Mouse (Mus musculus): ENCODE results near the gene Nt5c3b. TPM values are rescaled to one million over a fixed set of nuclear protein-coding genes. Genes with fewer than 3 reads are reported as not detected.

The Nt5c3b gene
- polyA plus RNA-seq, 2 experiments = 138 to 140 TPM

DNA sequence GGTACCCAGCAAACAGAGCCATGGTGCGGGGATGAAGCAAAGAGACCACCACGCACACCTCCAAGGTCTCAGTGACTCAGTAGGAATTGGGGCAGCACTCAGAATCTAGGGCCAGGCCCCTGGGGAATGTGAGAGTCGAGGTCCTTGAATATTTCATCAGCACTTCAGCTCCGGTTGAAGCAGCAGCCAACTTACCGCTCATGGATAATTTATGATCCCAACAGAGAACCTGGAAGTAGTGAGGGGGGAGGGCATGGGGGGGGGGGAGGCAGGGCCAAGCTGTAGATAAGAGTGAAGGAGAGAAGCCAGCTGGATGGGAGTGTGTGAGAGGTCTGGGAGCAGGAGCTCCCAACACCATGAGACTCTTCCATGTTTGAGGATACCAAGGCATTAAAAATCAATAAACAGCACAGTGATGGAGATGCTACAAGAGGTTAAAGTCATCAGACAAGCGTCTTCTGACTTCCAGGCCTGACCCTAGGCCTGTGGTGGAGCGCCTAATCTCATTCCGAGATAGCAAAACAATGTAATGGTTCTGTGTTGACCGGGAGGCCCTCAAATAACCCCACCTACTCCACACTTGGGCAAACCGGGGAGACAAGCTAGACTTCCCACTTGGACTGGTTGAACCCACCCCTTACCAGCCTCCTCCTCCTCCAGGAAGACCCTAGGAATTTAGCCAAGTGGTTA, 38.0 kb downstream of the Nt5c3b start:
- H3K9ac ChIP-seq (ENCODE audit: low read depth, low read length, severe bottlenecking) = no peak overlapping the region
- H3K4me1 ChIP-seq (ENCODE audit: control insufficient read depth, insufficient read depth, low read length) = no peaks in the 10 kb centered on the region
- H3K4me3 ChIP-seq (replicated peaks; ENCODE audit: low read length) = no peak overlapping the region
- H3K27me3 ChIP-seq (ENCODE audit: control insufficient read depth, insufficient read depth, low read length) = no peaks in the 10 kb centered on the region
- H3K9me3 ChIP-seq (ENCODE audit: control insufficient read depth, low read length) = no peaks in the 10 kb centered on the region
- DNase-seq (ENCODE audit: low spot score) = no peak
- H3K27ac ChIP-seq (replicated peaks; ENCODE audit: low read depth, low read length) = no peak overlapping the region
- WGBS = 72% methylated on average over 10 of the region's 10 CpGs
- TF ChIP-seq POLR2A (IDR thresholded peaks at IDR 0.05; ENCODE audit: borderline replicate concordance, extremely low read depth, insufficient read depth, insufficient read length) = no peak
- H3K36me3 ChIP-seq (ENCODE audit: control insufficient read depth, insufficient read depth, low read length) = peaks cover 13% of the 10 kb centered on the region
- no peak for ATAC-seq (ENCODE audit: low FRiP score, low read depth)
- no peak overlapping the region for H3K4me2 ChIP-seq (replicated peaks; ENCODE audit: low read depth, low read length, severe bottlenecking)

- no peak for ATAC-seq (ENCODE audit: low FRiP score, low read depth)
- Histone ChIP-seq H3K4me3 (replicated peaks; ENCODE audit: low read length) (no peak overlapping the region), H3K27ac (replicated peaks; ENCODE audit: low read depth, low read length) (no peak overlapping the region), H3K9ac (ENCODE audit: low read depth, low read length, severe bottlenecking) (no peak overlapping the region), H3K36me3 (ENCODE audit: control insufficient read depth, insufficient read depth, low read length) (peaks cover 5% of the 10 kb centered on the region; the same call in 1 of the 2 replicates), H3K27me3 (ENCODE audit: control insufficient read depth, insufficient read depth, low read length) (no peaks in the 10 kb centered on the region), H3K4me1 (ENCODE audit: control insufficient read depth, insufficient read depth, low read length) (no peaks in the 10 kb centered on the region), H3K4me2 (replicated peaks; ENCODE audit: low read depth, low read length, severe bottlenecking) (no peak overlapping the region), H3K9me3 (ENCODE audit: control insufficient read depth, low read length) (no peaks in the 10 kb centered on the region)
- DNase-seq (ENCODE audit: low spot score) = no peak
- WGBS = 71% methylated on average over 2 of the region's 2 CpGs
- TF ChIP-seq POLR2A (IDR thresholded peaks at IDR 0.05; ENCODE audit: borderline replicate concordance, extremely low read depth, insufficient read depth, insufficient read length) = no peak
Observed at GRCm38 (mm10) chr11:100402682-100403081, 38.9 kb downstream of the Nt5c3b start.

DNA sequence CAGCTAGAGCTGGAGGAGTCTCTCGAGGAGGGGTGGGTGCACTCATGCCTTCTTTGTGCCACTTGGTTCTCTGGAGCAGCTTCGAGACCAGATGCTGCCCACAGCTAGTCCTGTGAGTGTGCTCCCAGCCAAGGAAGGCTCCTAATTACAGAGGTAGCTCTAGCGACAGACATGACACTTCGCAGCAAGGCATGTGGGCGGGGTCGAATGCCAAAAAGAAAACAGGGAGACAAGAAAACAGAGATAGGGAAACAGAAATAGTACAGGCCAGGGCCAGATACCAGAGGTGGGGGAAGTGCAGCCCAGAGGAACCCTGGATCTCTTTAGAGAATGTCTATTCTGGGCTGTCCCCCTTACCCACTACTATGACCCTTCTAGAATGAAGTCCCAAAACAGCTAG, 39.4 kb downstream of the Nt5c3b start:
- H3K4me1 ChIP-seq (ENCODE audit: control insufficient read depth, insufficient read depth, low read length) = no peaks in the 10 kb centered on the region
- TF ChIP-seq POLR2A (IDR thresholded peaks at IDR 0.05; ENCODE audit: borderline replicate concordance, extremely low read depth, insufficient read depth, insufficient read length) = no peak
- H3K27me3 ChIP-seq (ENCODE audit: control insufficient read depth, insufficient read depth, low read length) = no peaks in the 10 kb centered on the region
- H3K4me3 ChIP-seq (replicated peaks; ENCODE audit: low read length) = no peak overlapping the region
- no peak for DNase-seq (ENCODE audit: low spot score)
- H3K9ac ChIP-seq (ENCODE audit: low read depth, low read length, severe bottlenecking) = no peak overlapping the region
- 0 out of 2 replicates have a peak, but pooled peaks cover 3% of the 10 kb centered on the region for H3K36me3 ChIP-seq (ENCODE audit: control insufficient read depth, insufficient read depth, low read length)
- H3K27ac ChIP-seq (replicated peaks; ENCODE audit: low read depth, low read length) = no peak overlapping the region
- 22% methylated on average over 6 of the region's 6 CpGs for WGBS
- H3K4me2 ChIP-seq (replicated peaks; ENCODE audit: low read depth, low read length, severe bottlenecking) = no peak overlapping the region
- no peaks in the 10 kb centered on the region for H3K9me3 ChIP-seq (ENCODE audit: control insufficient read depth, low read length)
- ATAC-seq (ENCODE audit: low FRiP score, low read depth) = no peak

- peaks cover 11% of the 10 kb centered on the region for H3K4me1 ChIP-seq (ENCODE audit: control insufficient read depth, insufficient read depth, low read length)
Observed at GRCm38 (mm10) chr11:100400842-100401241, 40.8 kb downstream of the Nt5c3b start.

DNA sequence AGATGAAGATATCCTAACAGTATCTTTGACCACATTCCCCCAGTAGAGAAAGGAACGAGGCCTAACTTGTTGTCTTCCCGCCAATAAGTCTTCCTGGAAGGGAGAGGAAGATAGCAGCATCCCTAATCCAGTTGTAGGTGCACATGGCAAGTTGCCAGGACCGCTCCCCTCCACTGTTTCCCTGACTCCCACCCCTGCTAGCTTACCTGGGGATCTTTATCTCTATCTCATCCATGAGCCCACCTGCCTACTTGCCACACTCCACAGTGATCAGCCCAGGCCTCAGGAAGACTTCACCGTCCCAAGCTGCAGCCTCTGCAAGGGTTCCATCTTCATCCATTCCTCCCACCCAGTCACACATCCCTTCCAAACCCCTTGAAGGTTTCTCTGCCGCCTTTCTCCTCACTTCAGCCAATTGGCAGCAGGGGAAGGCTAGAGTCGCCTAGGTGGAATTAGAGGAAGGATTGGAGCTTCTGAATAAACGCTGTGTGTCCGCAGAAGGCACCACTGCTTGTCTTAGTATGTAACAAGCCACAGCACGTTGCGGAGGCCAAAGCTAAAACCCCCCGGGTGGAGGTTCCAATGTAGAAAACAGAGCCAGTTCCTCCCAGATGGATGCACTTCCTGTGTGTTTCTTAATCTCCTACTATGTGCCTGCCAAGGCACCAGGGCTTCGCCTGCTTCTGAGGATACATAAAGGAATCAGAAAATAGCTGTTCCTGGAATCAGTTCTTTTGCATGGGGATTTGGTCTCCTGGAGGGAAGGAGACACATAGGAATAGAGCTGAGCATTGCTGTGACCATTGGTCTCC, 41.7 kb downstream of the Nt5c3b start:
- 69% methylated on average over 12 of the region's 12 CpGs for WGBS
- Histone ChIP-seq H3K4me1 (ENCODE audit: control insufficient read depth, insufficient read depth, low read length) (peaks cover 19% of the 10 kb centered on the region), H3K9me3 (ENCODE audit: control insufficient read depth, low read length) (no peaks in the 10 kb centered on the region), H3K27me3 (ENCODE audit: control insufficient read depth, insufficient read depth, low read length) (no peaks in the 10 kb centered on the region), H3K27ac (replicated peaks; ENCODE audit: low read depth, low read length) (no peak overlapping the region), H3K4me2 (replicated peaks; ENCODE audit: low read depth, low read length, severe bottlenecking) (no peak overlapping the region), H3K4me3 (replicated peaks; ENCODE audit: low read length) (no peak overlapping the region), H3K9ac (ENCODE audit: low read depth, low read length, severe bottlenecking) (no peak overlapping the region), H3K36me3 (ENCODE audit: control insufficient read depth, insufficient read depth, low read length) (no peaks in the 10 kb centered on the region)
- no peak for TF ChIP-seq POLR2A (IDR thresholded peaks at IDR 0.05; ENCODE audit: borderline replicate concordance, extremely low read depth, insufficient read depth, insufficient read length)
- DNase-seq (ENCODE audit: low spot score) (no peak), ATAC-seq (ENCODE audit: low FRiP score, low read depth) (no peak)

More at GRCm38 (mm10) chr11:100400842-100401241, 40.8 kb downstream of the Nt5c3b start:
- no peak overlapping the region for H3K9ac ChIP-seq (ENCODE audit: low read depth, low read length, severe bottlenecking)
- H3K4me2 ChIP-seq (replicated peaks; ENCODE audit: low read depth, low read length, severe bottlenecking) = no peak overlapping the region
- no peak for DNase-seq (ENCODE audit: low spot score)
- H3K27me3 ChIP-seq (ENCODE audit: control insufficient read depth, insufficient read depth, low read length) = no peaks in the 10 kb centered on the region
- TF ChIP-seq POLR2A (IDR thresholded peaks at IDR 0.05; ENCODE audit: borderline replicate concordance, extremely low read depth, insufficient read depth, insufficient read length) = no peak
- no peak overlapping the region for H3K27ac ChIP-seq (replicated peaks; ENCODE audit: low read depth, low read length)
- H3K9me3 ChIP-seq (ENCODE audit: control insufficient read depth, low read length) = no peaks in the 10 kb centered on the region
- no peak for ATAC-seq (ENCODE audit: low FRiP score, low read depth)
- H3K36me3 ChIP-seq (ENCODE audit: control insufficient read depth, insufficient read depth, low read length) = no peaks in the 10 kb centered on the region
- 66% methylated on average over 6 of the region's 6 CpGs for WGBS
- no peak overlapping the region for H3K4me3 ChIP-seq (replicated peaks; ENCODE audit: low read length)

All from limb, embryonic 14.5 days (tissue).